Mouse (Mus musculus): ENCODE data around the gene Ankib1. TPM values are rescaled to one million over a fixed set of nuclear protein-coding genes. Genes with fewer than 3 reads are reported as not detected.

Gene Ankib1
- polyA plus RNA-seq, 1 experiment from 2014 or later, result 15.8 TPM

GRCm38 (mm10) chr5:3646991-3647707 lies 155.6 kb downstream of the Ankib1 start:
- H3K4me1 ChIP-seq (replicated peaks; ENCODE audit: control insufficient read depth, insufficient read depth, low read length), result no peaks in the 10 kb centered on the region
- H3K4me2 ChIP-seq (replicated peaks; ENCODE audit: low read depth, low read length), result peak overlapping the region; percentile 56
- DNase-seq (ENCODE audit: low spot score) (peak; percentile 64), ATAC-seq (ENCODE audit: low FRiP score) (peak; percentile 58)
- no peaks in the 10 kb centered on the region for H3K9me3 ChIP-seq (ENCODE audit: control insufficient read depth, low read length)
- H3K4me3 ChIP-seq (ENCODE audit: low read depth, low read length), result peak overlapping the region; percentile 95
- no peaks in the 10 kb centered on the region for H3K36me3 ChIP-seq (ENCODE audit: control insufficient read depth, insufficient read depth, low read length)
- peak overlapping the region; percentile 88 for H3K27ac ChIP-seq (ENCODE audit: low read depth, low read length)
- WGBS, result under 1% methylated on average over 44 of the region's 60 CpGs
- peak overlapping the region; percentile 93 for H3K9ac ChIP-seq (ENCODE audit: low read depth, low read length)
- H3K27me3 ChIP-seq (ENCODE audit: control insufficient read depth, insufficient read depth, low read length), result no peaks in the 10 kb centered on the region

- Histone ChIP-seq H3K4me3 (ENCODE audit: low read depth, low read length) (peak overlapping the region; percentile 95), H3K4me2 (replicated peaks; ENCODE audit: low read depth, low read length) (peak overlapping the region; percentile 56), H3K36me3 (ENCODE audit: control insufficient read depth, insufficient read depth, low read length) (0 out of 2 replicates have a peak, but pooled peaks cover 2% of the 10 kb centered on the region), H3K4me1 (replicated peaks; ENCODE audit: control insufficient read depth, insufficient read depth, low read length) (no peaks in the 10 kb centered on the region), H3K27ac (ENCODE audit: low read depth, low read length) (no peak overlapping the region), H3K9ac (ENCODE audit: low read depth, low read length) (peak overlapping the region; percentile 93), H3K27me3 (ENCODE audit: control insufficient read depth, insufficient read depth, low read length) (no peaks in the 10 kb centered on the region), H3K9me3 (ENCODE audit: control insufficient read depth, low read length) (no peaks in the 10 kb centered on the region)
- 26% methylated on average over 6 of the region's 6 CpGs for WGBS
- DNase-seq (ENCODE audit: low spot score) (peak; percentile 9), ATAC-seq (ENCODE audit: low FRiP score) (no peak)
These were observed 156.2 kb downstream of the Ankib1 start for GRCm38 (mm10) chr5:3646539-3646938.

- no peaks in the 10 kb centered on the region for H3K4me1 ChIP-seq (replicated peaks; ENCODE audit: control insufficient read depth, insufficient read depth, low read length)
- H3K27ac ChIP-seq (ENCODE audit: low read depth, low read length), result no peak overlapping the region
- H3K9ac ChIP-seq (ENCODE audit: low read depth, low read length), result no peak overlapping the region
- ATAC-seq (ENCODE audit: low FRiP score), result no peak
- no peak overlapping the region for H3K4me2 ChIP-seq (replicated peaks; ENCODE audit: low read depth, low read length)
- DNase-seq (ENCODE audit: low spot score), result no peak
- 0 out of 2 replicates have a peak, but pooled peaks cover 2% of the 10 kb centered on the region for H3K36me3 ChIP-seq (ENCODE audit: control insufficient read depth, insufficient read depth, low read length)
- H3K27me3 ChIP-seq (ENCODE audit: control insufficient read depth, insufficient read depth, low read length), result no peaks in the 10 kb centered on the region
- WGBS, result 89% methylated on average over 6 of the region's 6 CpGs
- no peak overlapping the region for H3K4me3 ChIP-seq (ENCODE audit: low read depth, low read length)
- no peaks in the 10 kb centered on the region for H3K9me3 ChIP-seq (ENCODE audit: control insufficient read depth, low read length)
These were observed 157.4 kb downstream of the Ankib1 start for GRCm38 (mm10) chr5:3645326-3645725.

- H3K9ac ChIP-seq (ENCODE audit: low read depth, low read length), result no peak overlapping the region
- H3K27ac ChIP-seq (ENCODE audit: low read depth, low read length), result no peak overlapping the region
- no peaks in the 10 kb centered on the region for H3K9me3 ChIP-seq (ENCODE audit: control insufficient read depth, low read length)
- no peak overlapping the region for H3K4me2 ChIP-seq (replicated peaks; ENCODE audit: low read depth, low read length)
- WGBS, result 95% methylated on average over 6 of the region's 6 CpGs
- H3K4me3 ChIP-seq (ENCODE audit: low read depth, low read length), result no peak overlapping the region
- DNase-seq (ENCODE audit: low spot score), result no peak
- ATAC-seq (ENCODE audit: low FRiP score), result no peak
- H3K36me3 ChIP-seq (ENCODE audit: control insufficient read depth, insufficient read depth, low read length), result 0 out of 2 replicates have a peak, but pooled peaks cover 2% of the 10 kb centered on the region
- no peaks in the 10 kb centered on the region for H3K4me1 ChIP-seq (replicated peaks; ENCODE audit: control insufficient read depth, insufficient read depth, low read length)
- H3K27me3 ChIP-seq (ENCODE audit: control insufficient read depth, insufficient read depth, low read length), result no peaks in the 10 kb centered on the region
These were observed 158.1 kb downstream of the Ankib1 start for GRCm38 (mm10) chr5:3644621-3645020.

Other genes starting within 250 kb of the Ankib1 start
- gene 1700109H08Rik, start 231.4 kb downstream of the Ankib1 start, polyA plus RNA-seq (2014; fragmentation: Nextera tagmentation; extraction: Ambion mirVana), result 3.2 and 5.1 TPM in 2 replicates
- gene Pex1, start 206.9 kb downstream of the Ankib1 start, polyA plus RNA-seq (2014; fragmentation: Nextera tagmentation; extraction: Ambion mirVana), result 16.7 and 18.5 TPM in 2 replicates
- gene Rbm48, start 206.3 kb downstream of the Ankib1 start, polyA plus RNA-seq (2014; fragmentation: Nextera tagmentation; extraction: Ambion mirVana), result 14.6 and 15.5 TPM in 2 replicates
- not detected in 2 replicates for gene Tmbim7, start 151.7 kb downstream of the Ankib1 start, polyA plus RNA-seq (2014; fragmentation: Nextera tagmentation; extraction: Ambion mirVana)
- 78.7 and 81.1 TPM in 2 replicates for gene Gatad1, start 145.7 kb downstream of the Ankib1 start, polyA plus RNA-seq (2014; fragmentation: Nextera tagmentation; extraction: Ambion mirVana)
- 66.9 and 71.5 TPM in 2 replicates for gene Krit1, start 259 bp upstream of the Ankib1 start, polyA plus RNA-seq (2014; fragmentation: Nextera tagmentation; extraction: Ambion mirVana)
- 0.17 and 0.20 TPM in 2 replicates for gene Lrrd1, start 42.2 kb upstream of the Ankib1 start, polyA plus RNA-seq (2014; fragmentation: Nextera tagmentation; extraction: Ambion mirVana)
- 10.0 and 11.6 TPM in 2 replicates for gene Mterf1a, start 91.0 kb upstream of the Ankib1 start, polyA plus RNA-seq (2014; fragmentation: Nextera tagmentation; extraction: Ambion mirVana)
- gene Akap9, start 125.1 kb upstream of the Ankib1 start, polyA plus RNA-seq (2014; fragmentation: Nextera tagmentation; extraction: Ambion mirVana), result 182 and 214 TPM in 2 replicates